Mouse (Mus musculus) c-Kit-negative CD71-positive TER-119-positive erythroid progenitor cells, embryonic 14.5 days (primary cell): ENCODE data around the gene Efs.
"Not testable (repeated sequence)": the region's sequence is repeated elsewhere in the genome, so short reads cannot be mapped to it uniquely, and the experiment has no call there.

Source experiments
- DNase-seq: peaks from one replicate; pipeline ENCODE4 v3.0.0-alpha.2; 2013; ENCODE audit warnings: low read depth, low spot score

Efs gene

GRCm38 (mm10) chr14:54925349-54926342 is at the start of gene Efs:
TSS of gene Efs (minus strand) at chr14:54926126.
- no peak for DNase-seq

GRCm38 (mm10) chr14:54974068-54974791 is 48.3 kb upstream of the Efs start:
- no peak for DNase-seq

GRCm38 (mm10) chr14:54972786-54973185 is 46.9 kb upstream of the Efs start:
- DNase-seq = not testable (repeated sequence)

- DNase-seq = no peak
These were observed 42.4 kb upstream of the Efs start for GRCm38 (mm10) chr14:54968344-54968743.

GRCm38 (mm10) chr14:54967874-54968273 is 41.9 kb upstream of the Efs start:
- no peak for DNase-seq

GRCm38 (mm10) chr14:54966320-54966977 is 40.5 kb upstream of the Efs start, which contains the start of gene Myh6:
TSS of gene Myh6 (minus strand) at chr14:54966927.
- no peak for DNase-seq

GRCm38 (mm10) chr14:54965631-54966030 is 39.7 kb upstream of the Efs start:
- DNase-seq = no peak

DNA sequence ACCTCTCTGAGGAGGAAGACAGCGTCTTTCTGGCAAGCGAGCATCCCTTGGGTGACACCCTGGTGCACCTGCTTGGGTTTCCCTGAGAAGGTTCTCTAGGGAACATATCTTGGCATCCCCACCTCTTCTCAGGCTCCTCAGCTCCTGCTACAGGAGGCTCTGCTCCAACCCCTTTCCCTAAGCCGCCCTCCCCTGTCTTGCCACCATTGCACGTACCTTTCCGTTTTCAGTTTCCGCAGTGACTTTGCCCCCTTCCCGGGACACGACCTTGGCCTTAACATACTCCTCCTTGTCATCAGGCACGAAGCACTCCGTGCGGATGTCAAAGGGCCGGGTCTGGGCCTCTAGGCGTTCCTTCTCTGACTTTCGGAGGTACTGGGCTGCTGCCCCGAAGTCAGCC is 39.1 kb upstream of the Efs start:
- no peak for DNase-seq

- no peak for DNase-seq
These were observed 37.8 kb upstream of the Efs start for GRCm38 (mm10) chr14:54963727-54964126.

- no peak for DNase-seq
These were observed 36.8 kb upstream of the Efs start for GRCm38 (mm10) chr14:54962714-54963113.

- DNase-seq = no peak
These were observed 35.6 kb upstream of the Efs start for GRCm38 (mm10) chr14:54961487-54961886.

- no peak for DNase-seq
These were observed 34.8 kb upstream of the Efs start for GRCm38 (mm10) chr14:54960769-54961168.

- DNase-seq = not testable (repeated sequence)
These were observed 34.1 kb upstream of the Efs start for GRCm38 (mm10) chr14:54959853-54960613.

- no peak for DNase-seq
These were observed 33.3 kb upstream of the Efs start for GRCm38 (mm10) chr14:54959197-54959596.

GRCm38 (mm10) chr14:54958503-54958902 is 32.6 kb upstream of the Efs start:
- DNase-seq = no peak

DNA sequence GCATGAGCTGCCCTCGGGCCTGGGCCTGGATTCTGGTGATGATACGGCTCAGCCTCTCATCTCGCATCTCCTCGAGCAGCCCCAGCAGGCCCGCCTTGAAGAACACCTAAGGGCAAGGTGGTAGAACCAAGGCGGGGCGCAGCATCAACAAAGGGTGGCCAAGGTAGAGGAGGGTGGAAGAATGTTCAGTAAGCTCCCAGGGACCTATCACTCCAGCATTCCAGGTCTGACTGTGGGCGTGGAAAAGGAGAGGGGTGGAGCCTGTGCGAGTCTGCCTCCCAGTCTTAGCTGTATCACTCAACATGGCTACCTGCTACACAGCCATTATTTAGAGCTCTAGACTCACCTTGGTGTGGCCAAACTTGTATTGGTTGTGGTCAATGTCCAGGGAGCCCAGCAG is 30.6 kb upstream of the Efs start:
- no peak for DNase-seq

GRCm38 (mm10) chr14:54955481-54955880 is 29.6 kb upstream of the Efs start:
- no peak for DNase-seq

GRCm38 (mm10) chr14:54954474-54954873 is 28.5 kb upstream of the Efs start:
- no peak for DNase-seq

DNA sequence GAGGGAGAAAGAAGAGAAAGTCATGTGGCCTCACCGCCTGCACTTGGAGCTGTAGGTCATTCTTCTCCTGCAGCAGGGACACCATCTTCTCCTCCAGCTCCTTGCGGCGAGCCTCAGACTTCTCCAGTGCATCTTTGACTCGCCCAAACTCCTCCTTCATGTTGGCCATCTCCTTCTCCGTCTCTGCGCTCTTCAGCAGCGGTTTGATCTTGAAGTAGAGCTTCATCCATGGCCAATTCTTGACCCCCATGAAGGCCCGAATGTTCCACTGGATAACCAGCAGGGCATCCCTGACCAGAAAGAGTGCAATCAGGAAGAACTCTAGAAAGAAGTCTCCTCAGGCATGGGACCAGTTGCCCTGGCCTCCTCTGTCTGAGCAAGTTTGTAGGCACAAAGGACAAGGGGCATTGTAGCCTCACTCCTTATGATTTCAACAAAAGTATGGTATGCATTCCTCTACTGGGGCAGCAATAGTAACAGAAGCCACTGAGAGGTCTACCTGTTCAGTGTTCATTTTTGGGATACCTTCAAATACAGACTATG is 27.8 kb upstream of the Efs start:
- no peak for DNase-seq

GRCm38 (mm10) chr14:54951587-54951986 is 25.7 kb upstream of the Efs start:
- no peak for DNase-seq

- DNase-seq = no peak
These were observed 24.6 kb upstream of the Efs start for GRCm38 (mm10) chr14:54950493-54950892.
